Mouse (Mus musculus) ES-Bruce4 (cell line): Measurements from ENCODE around the gene Chst8. TPM values are rescaled to one million over a fixed set of nuclear protein-coding genes. Genes with fewer than 3 reads are reported as not detected.

Experiments
- H3K27ac ChIP-seq: 2 replicates; pipeline ENCODE4 v1.5.1; 2012; ENCODE audit warnings: low read length, inconsistent platforms; ENCODE audit not compliant: insufficient read depth
- H3K27me3 ChIP-seq: 2 replicates; pipeline ENCODE4 v1.6.1; 2012; ENCODE audit warnings: mild to moderate bottlenecking, low read length, inconsistent platforms; ENCODE audit not compliant: control insufficient read depth, poor library complexity, insufficient read depth, severe bottlenecking
- H3K36me3 ChIP-seq: 2 replicates; pipeline ENCODE4 v1.6.1; 2012; ENCODE audit warnings: inconsistent platforms, mild to moderate bottlenecking, low read length, moderate library complexity; ENCODE audit not compliant: control insufficient read depth, poor library complexity, insufficient read depth, severe bottlenecking
- H3K4me1 ChIP-seq: one replicate; pipeline ENCODE4 v1.8.1; 2011; ENCODE audit warnings: low read length; ENCODE audit not compliant: control insufficient read depth, insufficient read depth
- H3K4me3 ChIP-seq: 2 replicates; pipeline ENCODE4 v1.5.1; 2011; ENCODE audit warnings: low read depth, mild to moderate bottlenecking, low read length
- H3K9ac ChIP-seq: 2 replicates; pipeline ENCODE4 v1.6.1; 2012; ENCODE audit warnings: low read depth, mild to moderate bottlenecking, inconsistent platforms; ENCODE audit not compliant: poor library complexity, severe bottlenecking
- H3K9me3 ChIP-seq: replicated peaks from 2 replicates; pipeline ENCODE4 v1.6.1; 2012; ENCODE audit warnings: mild to moderate bottlenecking, low read length, inconsistent platforms; ENCODE audit not compliant: control insufficient read depth, poor library complexity, insufficient read depth, severe bottlenecking
- CTCF ChIP-seq: IDR thresholded peaks from one replicate; pipeline ENCODE4 v1.8.1; 2011; ENCODE audit warnings: low read depth, low read length
- EP300 ChIP-seq: IDR thresholded peaks from 2 replicates; pipeline ENCODE4 v1.6.1; 2011; ENCODE audit warnings: low read depth, low read length; ENCODE audit not compliant: insufficient read depth
- POLR2A ChIP-seq: IDR thresholded peaks from one replicate; pipeline ENCODE4 v1.8.1; 2011; ENCODE audit warnings: low read length; ENCODE audit not compliant: insufficient read depth
- polyA plus RNA-seq: library from polyadenylated mRNA; stranded (reverse); fragments of >200 nt; gene quantifications from 2 replicates; pipeline ENCODE4 v1.2.4, GENCODE M21; 2011; ENCODE audit warnings: low read depth; ENCODE audit not compliant: missing spikeins, insufficient read depth, insufficient read length

Gene Chst8
- polyA plus RNA-seq, 1 experiment = 4.8 TPM

- H3K9me3 ChIP-seq = no peaks in the 10 kb centered on the region
- no peak overlapping the region for H3K9ac ChIP-seq
- TF ChIP-seq EP300 = no peak
- TF ChIP-seq POLR2A = no peak
- no peak for TF ChIP-seq CTCF
- H3K4me3 ChIP-seq = no peak overlapping the region
- no peak overlapping the region for H3K27ac ChIP-seq
- no peaks in the 10 kb centered on the region for H3K4me1 ChIP-seq
- H3K36me3 ChIP-seq = no peaks in the 10 kb centered on the region
- no peaks in the 10 kb centered on the region for H3K27me3 ChIP-seq
These were observed 123.5 kb downstream of the Chst8 start for GRCm38 (mm10) chr7:34689028-34689427.

- H3K27ac ChIP-seq = no peak overlapping the region
These were observed 126.7 kb downstream of the Chst8 start for GRCm38 (mm10) chr7:34685801-34686200.

GRCm38 (mm10) chr7:34685176-34685575, 127.3 kb downstream of the Chst8 start:
- Histone ChIP-seq H3K9ac (no peak overlapping the region), H3K27ac (no peak overlapping the region), H3K9me3 (no peaks in the 10 kb centered on the region), H3K4me3 (no peak overlapping the region), H3K4me1 (peaks cover 2% of the 10 kb centered on the region), H3K27me3 (no peaks in the 10 kb centered on the region), H3K36me3 (no peaks in the 10 kb centered on the region)
- TF ChIP-seq CTCF (no peak), POLR2A (no peak), EP300 (no peak)

More at GRCm38 (mm10) chr7:34685801-34686200, 126.7 kb downstream of the Chst8 start:
- peaks cover 2% of the 10 kb centered on the region for H3K4me1 ChIP-seq
- no peaks in the 10 kb centered on the region for H3K27me3 ChIP-seq
- no peaks in the 10 kb centered on the region for H3K36me3 ChIP-seq
- H3K4me3 ChIP-seq = no peak overlapping the region
- no peaks in the 10 kb centered on the region for H3K9me3 ChIP-seq
- TF ChIP-seq CTCF = no peak
- TF ChIP-seq POLR2A = no peak
- no peak for TF ChIP-seq EP300
- H3K9ac ChIP-seq = no peak overlapping the region

- TF ChIP-seq EP300 (no peak), CTCF (no peak), POLR2A (no peak)
- Histone ChIP-seq H3K9me3 (no peaks in the 10 kb centered on the region), H3K27ac (no peak overlapping the region), H3K36me3 (no peaks in the 10 kb centered on the region), H3K9ac (no peak overlapping the region), H3K27me3 (no peaks in the 10 kb centered on the region), H3K4me1 (peaks cover 2% of the 10 kb centered on the region), H3K4me3 (no peak overlapping the region)
These were observed 131.6 kb downstream of the Chst8 start for GRCm38 (mm10) chr7:34680771-34681421.

- no peak overlapping the region for H3K27ac ChIP-seq
- peaks cover 2% of the 10 kb centered on the region for H3K4me1 ChIP-seq
These were observed 132.6 kb downstream of the Chst8 start for GRCm38 (mm10) chr7:34679886-34680285.

GRCm38 (mm10) chr7:34675831-34676514, 136.5 kb downstream of the Chst8 start:
- H3K36me3 ChIP-seq = no peaks in the 10 kb centered on the region
- H3K9ac ChIP-seq = no peak overlapping the region
- H3K4me1 ChIP-seq = peaks cover 4% of the 10 kb centered on the region
- peak overlapping the region; percentile 48 for H3K4me3 ChIP-seq
- H3K27me3 ChIP-seq = no peaks in the 10 kb centered on the region
- no peak overlapping the region for H3K27ac ChIP-seq
- H3K9me3 ChIP-seq = no peaks in the 10 kb centered on the region
- TF ChIP-seq CTCF (peak; percentile 80), POLR2A (no peak)

More at GRCm38 (mm10) chr7:34679886-34680285, 132.6 kb downstream of the Chst8 start:
- Histone ChIP-seq H3K4me3 (no peak overlapping the region), H3K36me3 (no peaks in the 10 kb centered on the region), H3K9me3 (no peaks in the 10 kb centered on the region), H3K27me3 (no peaks in the 10 kb centered on the region), H3K9ac (no peak overlapping the region)
- TF ChIP-seq CTCF (no peak), POLR2A (no peak), EP300 (no peak)
